8 mouse cellular contexts compared by ENCODE assay signal in the genomic region with DNA sequence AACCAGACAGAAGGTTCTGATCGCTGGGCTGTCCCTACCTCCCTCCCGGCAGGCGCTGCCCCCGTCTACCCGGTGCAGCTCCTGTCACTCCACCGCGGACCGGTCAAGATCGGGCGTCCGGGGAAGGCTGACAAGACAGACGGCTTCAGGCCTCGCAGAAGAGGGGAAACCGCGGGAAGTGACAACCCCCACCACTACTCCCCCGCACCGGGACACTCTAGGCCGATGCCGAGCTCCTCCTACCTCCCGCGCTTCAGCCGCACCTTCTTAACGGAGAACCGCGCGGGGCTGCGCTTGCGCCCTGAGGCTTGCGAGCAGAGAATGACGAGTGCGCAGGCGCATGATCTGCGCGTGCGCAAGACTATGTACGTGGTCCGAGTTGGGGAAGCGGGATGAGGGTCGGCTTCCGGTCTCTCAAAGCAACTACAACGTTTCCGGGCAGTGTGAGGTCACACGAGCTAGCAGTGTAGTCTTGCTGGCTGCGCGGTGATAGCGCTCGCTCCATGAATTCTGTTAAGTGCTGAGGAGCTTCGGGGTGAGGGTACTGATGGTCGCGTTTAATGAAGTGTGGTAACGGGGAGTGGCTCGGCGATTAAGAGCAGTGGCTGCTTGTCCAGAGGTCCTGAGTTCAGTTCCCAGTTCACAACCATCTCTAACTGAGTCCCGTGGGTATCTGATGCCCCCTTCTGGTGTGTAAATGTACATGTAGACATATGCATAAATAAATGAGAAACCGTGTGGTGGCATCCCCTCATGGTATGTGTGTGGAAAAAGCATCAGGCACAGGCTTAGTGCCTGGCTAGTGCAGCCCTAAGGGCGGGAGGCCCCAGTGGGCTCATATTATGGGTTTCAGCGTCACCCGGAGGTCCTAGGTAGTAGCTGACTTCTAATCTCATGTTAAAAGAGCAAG. TPM values are rescaled to one million over a fixed set of nuclear protein-coding genes. Genes with fewer than 3 reads are reported as not detected.
DNase-seq lines count a peak whose midpoint lies in the region; ATAC-seq and TF ChIP-seq lines count a peak whose summit lies in the region.

A gene (minus strand): TSS at position 282 of the 910 bp plus-strand sequence.

- H3K79me2 ChIP-seq in C2C12 (ENCODE audit: control insufficient read depth, insufficient read depth): peaks cover 23% of the 10 kb centered on the region
- H3K79me2 ChIP-seq in liver, adult 2 months (ENCODE audit: control insufficient read depth, insufficient read depth, low read length): no peaks in the 10 kb centered on the region
- H3K79me2 ChIP-seq in myocyte (ENCODE audit: control insufficient read depth, insufficient read depth): peaks cover 10% of the 10 kb centered on the region

- TF ChIP-seq POLR2A in brain, embryonic 14.5 days (IDR thresholded peaks at IDR 0.05; ENCODE audit: borderline replicate concordance, extremely low read depth, insufficient read depth, insufficient read length, poor library complexity, severe bottlenecking): peak; percentile 74; the same call in 1 of the 2 replicates
- TF ChIP-seq POLR2A in liver, adult 2 months (IDR thresholded peaks at IDR 0.05; ENCODE audit: extremely low read depth, insufficient read depth, low read length): peak; percentile 75; the same call in 1 of the 2 replicates
- TF ChIP-seq POLR2A in myocyte (IDR thresholded peaks at IDR 0.05; ENCODE audit: insufficient read length, low read depth): peak; percentile 84

- no peaks in the 10 kb centered on the region for H3K27me3 ChIP-seq in C2C12 (ENCODE audit: control insufficient read depth, insufficient read depth, insufficient read length)
- H3K27me3 ChIP-seq in erythroblast, embryonic 14.5 days (ENCODE audit: control insufficient read depth): peaks cover 3% of the 10 kb centered on the region; the same call in 1 of the 2 replicates
- no peaks in the 10 kb centered on the region for H3K27me3 ChIP-seq in heart, embryonic 11.5 days (ENCODE audit: control insufficient read depth, insufficient read depth, low read length)
- no peaks in the 10 kb centered on the region for H3K27me3 ChIP-seq in kidney, embryonic 16.5 days (ENCODE audit: insufficient read depth, low read length)
- H3K27me3 ChIP-seq in liver, adult 2 months (ENCODE audit: control insufficient read depth, insufficient read depth, low read length): no peaks in the 10 kb centered on the region
- H3K27me3 ChIP-seq in myocyte (ENCODE audit: control insufficient read depth, insufficient read depth, insufficient read length): no peaks in the 10 kb centered on the region
- no peaks in the 10 kb centered on the region for H3K27me3 ChIP-seq in splenic B cell, adult 2 months (ENCODE audit: control insufficient read depth, insufficient read depth, low read length, poor library complexity, severe bottlenecking)

- peak; percentile 95 for ATAC-seq in heart, embryonic 11.5 days (replicated peaks; ENCODE audit: insufficient number of reproducible peaks, low FRiP score, low TSS enrichment)
- peak; percentile 98 for ATAC-seq in kidney, embryonic 16.5 days (ENCODE audit: low FRiP score, low TSS enrichment)

- TF ChIP-seq CTCF in C2C12 (IDR thresholded peaks at IDR 0.05; ENCODE audit: control insufficient read depth, insufficient read depth, insufficient read length): no peak
- TF ChIP-seq CTCF in brain, embryonic 14.5 days (IDR thresholded peaks at IDR 0.05; ENCODE audit: borderline replicate concordance, extremely low read depth, insufficient read depth, insufficient read length): peak; percentile 20; the same call in 1 of the 2 replicates
- TF ChIP-seq CTCF in liver, adult 2 months (IDR thresholded peaks at IDR 0.05; ENCODE audit: low read depth, low read length): 0 out of 2 replicates have a peak, but pooled peaks have one; percentile 12

- peak within 1 kb of the TSS; percentile 83 for H3K4me2 ChIP-seq in heart, embryonic 11.5 days
- H3K4me2 ChIP-seq in kidney, embryonic 16.5 days (replicated peaks; ENCODE audit: low read depth, low read length): peak within 1 kb of the TSS; percentile 73
- H3K4me2 ChIP-seq in myocyte (ENCODE audit: low read depth): peak within 1 kb of the TSS; percentile 90

- DNase-seq in brain, embryonic 14.5 days (ENCODE audit: low read depth): peak; percentile 99
- DNase-seq in liver, adult 2 months (ENCODE audit: extremely low read depth, low read depth, low spot score): peak; percentile 83
- DNase-seq in splenic B cell, adult 2 months (ENCODE audit: low read depth, low spot score): peak; percentile 98

- peak within 1 kb of the TSS; percentile 85 for H3K27ac ChIP-seq in heart, embryonic 11.5 days (ENCODE audit: low read depth, low read length)
- H3K27ac ChIP-seq in kidney, embryonic 16.5 days (ENCODE audit: low read length): peak within 1 kb of the TSS; percentile 96
- H3K27ac ChIP-seq in liver, adult 2 months (replicated peaks; ENCODE audit: insufficient read depth, low read depth, low read length): peak within 1 kb of the TSS; percentile 53

- H3K36me3 ChIP-seq in C2C12 (ENCODE audit: control insufficient read depth, insufficient read depth) (peaks cover 24% of the 10 kb centered on the region), myocyte (ENCODE audit: control insufficient read depth, insufficient read depth) (peaks cover 10% of the 10 kb centered on the region)
- H3K36me3 ChIP-seq in erythroblast, embryonic 14.5 days (ENCODE audit: control insufficient read depth): peaks cover 31% of the 10 kb centered on the region
- peaks cover 17% of the 10 kb centered on the region for H3K36me3 ChIP-seq in heart, embryonic 11.5 days (ENCODE audit: control insufficient read depth, insufficient read depth, low read length)
- H3K36me3 ChIP-seq in kidney, embryonic 16.5 days (ENCODE audit: insufficient read depth, low read length): peaks cover 11% of the 10 kb centered on the region
- H3K36me3 ChIP-seq in liver, adult 2 months (ENCODE audit: control insufficient read depth, insufficient read depth, low read length): peaks cover 6% of the 10 kb centered on the region; the same call in 1 of the 2 replicates
- H3K36me3 ChIP-seq in splenic B cell, adult 2 months (ENCODE audit: control insufficient read depth, insufficient read depth, low read length, poor library complexity, severe bottlenecking): peaks cover 2% of the 10 kb centered on the region

- WGBS in heart, embryonic 11.5 days (ENCODE audit: insufficient replicate concordance): under 1% methylated on average over 58 of the region's 58 CpGs
- 1% methylated on average over 58 of the region's 58 CpGs for whole genome bisulfite sequencing in kidney, embryonic 16.5 days
- 2% methylated on average over 58 of the region's 58 CpGs for WGBS in liver, adult 2 months

- peaks cover 8% of the 10 kb centered on the region for H3K9me3 ChIP-seq in erythroblast, embryonic 14.5 days (ENCODE audit: control insufficient read depth, low read length)
- no peaks in the 10 kb centered on the region for H3K9me3 ChIP-seq in heart, embryonic 11.5 days (replicated peaks; ENCODE audit: control insufficient read depth, low read length)
- H3K9me3 ChIP-seq in kidney, embryonic 16.5 days (ENCODE audit: low read length): no peaks in the 10 kb centered on the region

- H3ac ChIP-seq in C2C12 (ENCODE audit: control insufficient read depth, insufficient read length, low read depth) (peak within 1 kb of the TSS; percentile 95), myocyte (ENCODE audit: control insufficient read depth, insufficient read length) (peak within 1 kb of the TSS; percentile 100)

- peaks cover 47% of the 10 kb centered on the region for H3K4me1 ChIP-seq in erythroblast, embryonic 14.5 days (ENCODE audit: control insufficient read depth)
- H3K4me1 ChIP-seq in heart, embryonic 11.5 days (ENCODE audit: control insufficient read depth, insufficient read depth, low read length): peaks cover 9% of the 10 kb centered on the region; the same call in 1 of the 2 replicates
- peaks cover 13% of the 10 kb centered on the region for H3K4me1 ChIP-seq in kidney, embryonic 16.5 days (ENCODE audit: insufficient read depth, low read length)
- H3K4me1 ChIP-seq in liver, adult 2 months (ENCODE audit: control insufficient read depth, insufficient read depth, low read length): peaks cover 5% of the 10 kb centered on the region; the same call in 1 of the 2 replicates

- peak within 1 kb of the TSS; percentile 89 for H3K4me3 ChIP-seq in C2C12 (ENCODE audit: insufficient read depth, poor library complexity, severe bottlenecking)
- H3K4me3 ChIP-seq in erythroblast, embryonic 14.5 days (replicated peaks): peak within 1 kb of the TSS; percentile 74
- H3K4me3 ChIP-seq in heart, embryonic 11.5 days (ENCODE audit: low read depth, low read length): peak within 1 kb of the TSS; percentile 85
- H3K4me3 ChIP-seq in kidney, embryonic 16.5 days (ENCODE audit: low read length): peak within 1 kb of the TSS; percentile 91
- H3K4me3 ChIP-seq in liver, adult 2 months (ENCODE audit: insufficient read depth, low read depth, low read length): peak within 1 kb of the TSS; percentile 77
- peak within 1 kb of the TSS; percentile 85 for H3K4me3 ChIP-seq in myocyte

- H3K9ac ChIP-seq in heart, embryonic 11.5 days (ENCODE audit: low read depth, low read length): peak within 1 kb of the TSS; percentile 89
- peak within 1 kb of the TSS; percentile 86 for H3K9ac ChIP-seq in kidney, embryonic 16.5 days (replicated peaks; ENCODE audit: low read length)
- H3K9ac ChIP-seq in liver, adult 2 months (ENCODE audit: low read depth, low read length): peak within 1 kb of the TSS; percentile 75

- peaks cover 10% of the 10 kb centered on the region for H3K79me3 ChIP-seq in C2C12 (ENCODE audit: low read depth)

TF ChIP-seq in C2C12, 6 proteins besides CTCF, POLR2A, EP300 and RAD21:
- TF ChIP-seq MYOD1 (IDR thresholded peaks at IDR 0.05; ENCODE audit: control insufficient read depth, insufficient read length, low read depth) (no peak), USF1 (IDR thresholded peaks at IDR 0.05; ENCODE audit: low read depth) (no peak)

TF ChIP-seq in myocyte, 11 proteins besides CTCF, POLR2A, EP300 and RAD21:
- TF ChIP-seq TCF12 (IDR thresholded peaks at IDR 0.05; ENCODE audit: insufficient read depth, poor library complexity, severe bottlenecking) (no peak), POLR2AphosphoS2 (IDR thresholded peaks at IDR 0.05; ENCODE audit: insufficient read length, low read depth) (peak; percentile 92)

RNA-seq across cellular contexts. Expression of the gene that starts here (rescaled TPM):
- 16.1 TPM for polyA plus RNA-seq in C2C12 (2012; fragmentation: generic; extraction: Trizol)
- 56.4 and 61.7 TPM in 2 replicates for polyA plus RNA-seq in brain, embryonic 14.5 days (2012; rRNA removed)
- 2.9 and 3.9 TPM in 2 replicates for polyA plus RNA-seq in erythroblast, embryonic 14.5 days (2012)
- polyA plus RNA-seq in heart, embryonic 11.5 days (2014; fragmentation: Nextera tagmentation; extraction: Ambion mirVana): 16.9 and 18.4 TPM in 2 replicates
- polyA plus RNA-seq in kidney, embryonic 16.5 days (2015; fragmentation: Nextera tagmentation; extraction: Ambion mirVana): 21.6 and 25.8 TPM in 2 replicates
- total RNA-seq in liver, adult 2 months (2014; rRNA removed): 2.6 and 3.4 TPM in 2 replicates
- 2.7 and 6.6 TPM in 2 replicates for polyA plus RNA-seq in liver, adult 2 months (2012; rRNA removed)
- 11.9 TPM for polyA plus RNA-seq in myocyte (2012; fragmentation: generic; extraction: Trizol)

Comparison
In these comparisons a context has a peak if more than half of its experiments do, and no peak if none do; other contexts are left out.
1. Peak in every context shown above with its lines: DNase-seq, ATAC-seq, H3K4me3 ChIP-seq and H3K27ac ChIP-seq.